Mouse (Mus musculus): ENCODE measurements at regions not wholly inside any gene's neighbourhood (a gene's known extent, or its start where the extent isn't known, plus 50 kb on each side); places are given as distances from the start of the nearest gene placed in this dataset.

- TF ChIP-seq CTCF (IDR thresholded peaks at IDR 0.05; ENCODE audit: low read depth, low read length) (no peak), POLR2A (IDR thresholded peaks at IDR 0.05; ENCODE audit: extremely low read depth, insufficient read depth, low read length) (no peak)
Measured at GRCm38 (mm10) chr17:80780303-80780702, 52.0 kb upstream of the Map4k3 start.

All from liver, adult 2 months (tissue).